Mouse (Mus musculus) lung, embryonic 14.5 days (tissue): ENCODE measurements around the gene Fam169b. TPM values are rescaled to one million over a fixed set of nuclear protein-coding genes. Genes with fewer than 3 reads are reported as not detected.
A peak's percentile ranks its signal among the peaks of the same experiment; 100 is the strongest.

ENCODE experiments used
- ATAC-seq: fragments of 200-750 bp; cut with Nextera tagmentation; 2 replicates; pipeline ENCODE4 v1.8.0; 2017; ENCODE audit warnings: mild to moderate bottlenecking, moderate TSS enrichment, moderate library complexity; ENCODE audit not compliant: insufficient read depth
- DNase-seq: peaks from one replicate; pipeline ENCODE4 v3.0.0-alpha.2; 2015
- H3K27ac ChIP-seq: fragments of 300-500 bp; sonication (generic); 2 replicates; pipeline ENCODE4 v1.5.1; 2014; ENCODE audit warnings: low read depth, mild to moderate bottlenecking, moderate library complexity
- H3K27me3 ChIP-seq: fragments of 300-500 bp; sonication (generic); 2 replicates; pipeline ENCODE4 v1.6.1; 2014; ENCODE audit warnings: low read length, control low read depth; ENCODE audit not compliant: insufficient read depth
- H3K36me3 ChIP-seq: fragments of 300-500 bp; sonication (generic); 2 replicates; pipeline ENCODE4 v1.6.1; 2014; ENCODE audit warnings: control low read depth; ENCODE audit not compliant: insufficient read depth
- H3K4me1 ChIP-seq: fragments of 300-500 bp; sonication (generic); 2 replicates; pipeline ENCODE4 v1.6.1; 2014; ENCODE audit warnings: antibody characterized with exemption, control low read depth; ENCODE audit not compliant: insufficient read depth
- H3K4me2 ChIP-seq: fragments of 300-500 bp; sonication (generic); 2 replicates; pipeline ENCODE4 v1.6.1; 2014; ENCODE audit warnings: mild to moderate bottlenecking
- H3K4me3 ChIP-seq: fragments of 300-500 bp; sonication (generic); 2 replicates; pipeline ENCODE4 v1.5.1; 2014; ENCODE audit warnings: low read depth, low read length
- H3K9ac ChIP-seq: fragments of 300-500 bp; sonication (generic); 2 replicates; pipeline ENCODE4 v1.6.1; 2014
- H3K9me3 ChIP-seq: fragments of 300-500 bp; sonication (generic); 2 replicates; pipeline ENCODE4 v1.6.1; 2016; ENCODE audit warnings: low read depth, low read length, control low read depth
- CTCF ChIP-seq: IDR thresholded peaks from 2 replicates; pipeline ENCODE4 v1.5.1; 2016; ENCODE audit warnings: antibody characterized with exemption, low read depth
- WGBS: fragments of 180-500 bp; shearing (Covaris S2); extraction: QIAGEN DNeasy Blood & Tissue Kit; methylation state at CpG from one replicate; pipeline ENCODE4 v1.1.7; 2014; 5-methylcytosine and 5-hydroxymethylcytosine counted together
- polyA plus RNA-seq: library from polyadenylated mRNA; unstranded; fragments of >200 nt; fragmentation: Nextera tagmentation; extraction: Ambion mirVana; gene quantifications from 2 replicates; pipeline ENCODE4 v1.2.1, GENCODE M21; 2014

The Fam169b gene
- polyA plus RNA-seq, 1 experiment from 2014 or later: 1.5 TPM

GRCm38 (mm10) chr7:68305781-68306575 lies 32.3 kb downstream of the Fam169b start:
- H3K27me3 ChIP-seq: no peaks in the 10 kb centered on the region

GRCm38 (mm10) chr7:68306756-68307155 lies 33.1 kb downstream of the Fam169b start:
- no peak overlapping the region for H3K9ac ChIP-seq
- ATAC-seq (no peak), DNase-seq (no peak)
- no peaks in the 10 kb centered on the region for H3K36me3 ChIP-seq
- no peak overlapping the region for H3K4me2 ChIP-seq
- H3K27me3 ChIP-seq: no peaks in the 10 kb centered on the region
- no peaks in the 10 kb centered on the region for H3K9me3 ChIP-seq
- 92% methylated on average over 8 of the region's 8 CpGs for WGBS
- no peak overlapping the region for H3K4me3 ChIP-seq
- no peaks in the 10 kb centered on the region for H3K4me1 ChIP-seq
- no peak overlapping the region for H3K27ac ChIP-seq
- TF ChIP-seq CTCF: no peak

More at GRCm38 (mm10) chr7:68305781-68306575, 32.3 kb downstream of the Fam169b start:
- DNase-seq (peak; percentile 58), ATAC-seq (no peak)
- Histone ChIP-seq H3K4me3 (no peak overlapping the region), H3K4me1 (no peaks in the 10 kb centered on the region), H3K36me3 (no peaks in the 10 kb centered on the region), H3K9me3 (no peaks in the 10 kb centered on the region), H3K9ac (no peak overlapping the region), H3K27ac (no peak overlapping the region), H3K4me2 (no peak overlapping the region)
- TF ChIP-seq CTCF: no peak
- WGBS: 60% methylated on average over 11 of the region's 11 CpGs

GRCm38 (mm10) chr7:68311469-68311868 lies 37.8 kb downstream of the Fam169b start:
- H3K9me3 ChIP-seq: no peaks in the 10 kb centered on the region
- DNase-seq (peak; percentile 59), ATAC-seq (peak; percentile 76)
- H3K36me3 ChIP-seq: no peaks in the 10 kb centered on the region
- no peak overlapping the region for H3K27ac ChIP-seq
- 52% methylated on average over 6 of the region's 6 CpGs for WGBS
- H3K4me3 ChIP-seq: no peak overlapping the region
- no peak for TF ChIP-seq CTCF
- peaks cover 6% of the 10 kb centered on the region; the same call in 1 of the 2 replicates for H3K4me1 ChIP-seq
- no peak overlapping the region for H3K4me2 ChIP-seq
- no peak overlapping the region for H3K9ac ChIP-seq
- H3K27me3 ChIP-seq: no peaks in the 10 kb centered on the region

- ATAC-seq (no peak), DNase-seq (no peak)
- H3K4me2 ChIP-seq: no peak overlapping the region
- no peaks in the 10 kb centered on the region for H3K9me3 ChIP-seq
- no peak overlapping the region for H3K27ac ChIP-seq
- no peak overlapping the region for H3K9ac ChIP-seq
- H3K4me1 ChIP-seq: peaks cover 6% of the 10 kb centered on the region; the same call in 1 of the 2 replicates
- no peaks in the 10 kb centered on the region for H3K27me3 ChIP-seq
- H3K36me3 ChIP-seq: no peaks in the 10 kb centered on the region
- 77% methylated on average over 5 of the region's 5 CpGs for WGBS
- no peak for TF ChIP-seq CTCF
- no peak overlapping the region for H3K4me3 ChIP-seq
Observed at GRCm38 (mm10) chr7:68312395-68312794, 38.8 kb downstream of the Fam169b start.

- DNase-seq (peak; percentile 48), ATAC-seq (no peak)
- Histone ChIP-seq H3K4me2 (no peak overlapping the region), H3K9me3 (no peaks in the 10 kb centered on the region), H3K36me3 (no peaks in the 10 kb centered on the region), H3K27ac (no peak overlapping the region), H3K4me1 (peaks cover 6% of the 10 kb centered on the region; the same call in 1 of the 2 replicates), H3K27me3 (no peaks in the 10 kb centered on the region), H3K4me3 (no peak overlapping the region), H3K9ac (no peak overlapping the region)
- TF ChIP-seq CTCF: no peak
- WGBS: 50% methylated on average over 14 of the region's 14 CpGs
Observed at GRCm38 (mm10) chr7:68313038-68313782, 39.6 kb downstream of the Fam169b start.

GRCm38 (mm10) chr7:68314286-68314685 lies 40.6 kb downstream of the Fam169b start:
- Histone ChIP-seq H3K9me3 (no peaks in the 10 kb centered on the region), H3K4me3 (no peak overlapping the region), H3K27me3 (no peaks in the 10 kb centered on the region), H3K27ac (no peak overlapping the region), H3K9ac (no peak overlapping the region), H3K4me2 (no peak overlapping the region), H3K4me1 (peaks cover 6% of the 10 kb centered on the region; the same call in 1 of the 2 replicates), H3K36me3 (no peaks in the 10 kb centered on the region)
- 77% methylated on average over 1 of the region's 1 CpGs for WGBS
- TF ChIP-seq CTCF: no peak
- ATAC-seq (no peak), DNase-seq (no peak)

GRCm38 (mm10) chr7:68315068-68315467 lies 41.4 kb downstream of the Fam169b start:
- Histone ChIP-seq H3K4me1 (peaks cover 8% of the 10 kb centered on the region; the same call in 1 of the 2 replicates), H3K27ac (no peak overlapping the region), H3K27me3 (no peaks in the 10 kb centered on the region), H3K4me2 (no peak overlapping the region), H3K4me3 (no peak overlapping the region), H3K9me3 (no peaks in the 10 kb centered on the region), H3K36me3 (no peaks in the 10 kb centered on the region), H3K9ac (no peak overlapping the region)
- WGBS: 58% methylated on average over 4 of the region's 4 CpGs
- no peak for TF ChIP-seq CTCF
- DNase-seq (peak; percentile 20), ATAC-seq (peak; percentile 5; the same call in 1 of the 2 replicates)
